Mouse (Mus musculus) brain, embryonic 14.5 days (tissue): ENCODE measurements at regions not wholly inside any gene's neighbourhood (a gene's known extent, or its start where the extent isn't known, plus 50 kb on each side); places are given as distances from the start of the nearest gene placed in this dataset.

Source experiments
- CTCF ChIP-seq: fragments of 200-500 bp; IDR thresholded peaks from 2 replicates; pipeline ENCODE4 v1.5.1; 2012; ENCODE audit warnings: inconsistent platforms, mild to moderate bottlenecking, moderate library complexity, borderline replicate concordance; ENCODE audit not compliant: insufficient read depth, insufficient read length; ENCODE audit errors: extremely low read depth
- POLR2A ChIP-seq: fragments of 200-500 bp; IDR thresholded peaks from 2 replicates; pipeline ENCODE4 v1.6.1; 2012; ENCODE audit warnings: mild to moderate bottlenecking, inconsistent platforms, borderline replicate concordance; ENCODE audit not compliant: poor library complexity, insufficient read depth, insufficient read length, severe bottlenecking; ENCODE audit errors: extremely low read depth

DNA sequence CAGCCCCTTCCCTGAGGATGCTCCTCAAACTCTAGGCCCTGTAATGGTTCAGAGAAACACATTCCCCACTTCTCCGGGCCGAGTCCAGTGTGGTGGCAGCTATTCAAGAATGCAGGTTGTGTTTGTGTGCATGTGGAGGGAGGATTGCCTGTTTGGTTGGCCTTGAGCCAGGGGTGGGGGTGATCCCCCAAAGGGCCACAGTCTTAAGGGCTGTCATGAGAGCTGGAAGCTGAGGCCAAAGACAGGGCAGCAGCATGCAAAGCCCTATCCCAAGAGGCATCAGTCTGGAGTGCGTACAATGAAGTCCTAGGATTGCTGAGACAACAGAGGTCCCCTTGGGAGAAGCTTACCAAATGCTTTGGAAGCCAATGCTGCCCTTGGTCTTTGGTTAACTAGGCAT, 136.0 kb downstream of the Efnb1 start:
- no peak for TF ChIP-seq CTCF
- no peak for TF ChIP-seq POLR2A
